Mouse (Mus musculus) heart, postnatal 14 days (tissue): ENCODE measurements around the gene RPS10-NUDT3. TPM values are rescaled to one million over a fixed set of nuclear protein-coding genes. Genes with fewer than 3 reads are reported as not detected.

ENCODE experiments used
- DNase-seq, 2 experiments: peaks; one replicate each; pipeline ENCODE4 v3.0.0; 2021 to 2022
- intact Hi-C: fragments of 180-260 bp; cut with DNase I; formaldehyde crosslinking; loops from one replicate; pipeline ENCODE4 v1.15.1; 2025
- long read RNA-seq, 2 experiments: library from polyadenylated mRNA; stranded (forward); transcript quantifications; one replicate each; pipeline ENCODE4 v2.0.0; 2021
- total RNA-seq, 2 experiments: library from RNA; stranded (reverse); gene quantifications; 2 replicates each; pipeline ENCODE4 v1.2.3; 2021

Gene RPS10-NUDT3
- total RNA-seq = not detected
- long read RNA-seq, experiment 1, partial matches to known transcripts = 3 of 3 reads
- long read RNA-seq, experiment 1, other reads (novel, unspliced or antisense) = 0 of 3 reads
- long read RNA-seq, experiment 2 = 0 reads

DNA sequence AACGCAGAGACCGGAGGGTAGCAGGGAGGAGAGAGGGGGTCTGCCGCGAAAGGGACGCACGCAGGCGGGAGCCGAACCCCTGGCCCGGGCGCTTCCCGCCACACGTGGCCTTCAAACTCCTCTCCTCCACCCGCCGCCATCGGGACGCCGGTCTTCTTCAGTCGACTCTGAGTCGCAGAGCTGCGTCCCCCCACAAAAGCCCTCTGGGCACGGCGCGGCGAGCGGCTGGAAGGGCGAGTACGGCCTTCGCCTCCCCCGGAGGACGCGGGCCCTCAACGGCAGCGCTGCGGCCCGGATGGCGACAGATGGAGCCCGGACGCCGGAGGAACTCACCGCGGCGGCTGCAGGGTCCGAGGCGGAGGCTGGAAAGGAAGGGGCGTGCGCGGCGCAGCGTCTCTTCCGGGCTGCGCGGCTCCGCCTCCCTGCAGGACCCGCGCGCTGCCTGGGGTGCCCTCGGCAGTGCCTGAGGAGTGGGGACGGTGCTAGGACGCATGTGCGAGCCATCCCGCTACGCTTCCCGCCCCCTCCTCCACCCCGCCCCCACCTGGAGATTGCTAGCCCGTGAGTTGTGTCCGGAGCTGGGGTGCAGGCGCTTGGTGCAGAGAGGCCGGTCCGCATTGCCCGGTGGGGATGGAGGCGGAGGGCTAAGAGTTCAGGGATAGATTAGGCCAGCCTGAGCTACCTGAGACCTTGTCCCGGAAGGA, at the start of gene RPS10-NUDT3:
Gene RPS10-NUDT3, minus strand, starts transcription at position 352 of the 704 bp plus-strand sequence.
- peak; percentile 91 to 92 for DNase-seq
- intact Hi-C loops = loop anchor here (10.0 kb wide), 1 partner anchor 430 kb away; the partner anchor contains the start of gene Lemd2

DNA sequence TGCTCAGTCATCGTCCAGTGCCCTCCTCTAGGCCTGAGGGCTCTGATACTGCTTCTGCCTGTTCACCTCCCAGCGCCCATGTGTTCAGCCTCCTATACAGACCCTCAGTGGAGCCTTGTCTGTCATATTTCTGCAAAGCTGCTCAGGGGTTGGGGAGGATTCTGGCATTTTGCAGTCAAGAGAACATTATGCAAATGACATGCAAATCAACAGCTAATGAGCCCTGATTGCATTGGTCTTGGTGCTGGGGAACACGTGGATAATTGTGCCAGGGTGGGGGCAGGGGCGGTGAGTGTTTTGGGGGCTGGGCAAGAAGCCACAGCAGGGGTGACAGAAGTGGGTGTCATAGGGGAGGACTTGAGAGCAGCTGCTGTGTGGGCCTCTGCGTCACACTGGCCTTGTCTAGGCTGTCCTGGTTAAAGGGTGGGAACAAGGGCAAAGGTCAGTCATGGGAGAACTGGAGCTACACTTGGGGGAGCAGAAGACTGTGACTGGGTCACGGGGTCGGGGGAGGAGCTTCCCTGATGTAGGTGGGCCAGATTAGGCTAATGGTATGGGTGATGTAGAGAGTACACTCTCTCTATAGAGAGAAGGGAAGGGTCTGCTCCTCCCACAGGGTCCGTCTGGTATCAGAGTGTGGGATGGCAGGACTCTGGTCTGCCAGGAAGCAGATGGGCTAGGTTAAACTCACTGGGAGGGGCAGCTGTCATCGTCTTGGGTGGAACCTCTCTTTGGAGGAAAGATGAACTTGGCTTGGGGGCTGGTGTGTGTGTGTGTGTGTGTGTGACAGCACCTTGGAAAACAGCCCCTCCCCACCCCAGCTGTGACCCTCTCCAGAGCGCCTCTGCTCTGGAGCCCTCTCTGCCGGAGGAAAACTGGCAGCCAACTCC, 44.1 kb upstream of the RPS10-NUDT3 start:
- DNase-seq = no peak
- intact Hi-C loops = no loop called here

DNA sequence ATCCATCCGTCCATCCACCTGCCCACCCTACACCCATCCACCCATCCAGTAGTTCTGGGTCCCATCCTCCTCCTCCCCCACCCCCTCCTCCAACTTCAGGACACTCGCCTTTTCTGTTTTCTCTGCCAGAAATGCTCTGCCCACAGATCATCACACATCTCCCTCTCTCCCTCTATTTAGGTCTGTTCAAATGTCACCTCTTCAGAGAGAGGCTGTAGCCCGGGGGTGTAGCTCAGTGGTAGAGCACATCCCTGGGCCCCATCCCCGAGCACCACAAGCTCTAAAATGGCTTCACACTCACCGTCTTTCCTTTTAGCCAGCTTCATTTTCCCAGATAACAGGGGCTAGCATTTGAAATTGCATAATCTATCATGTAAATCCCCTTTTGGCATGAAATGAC, 42.7 kb upstream of the RPS10-NUDT3 start:
- intact Hi-C loops = no loop called here
- no peak for DNase-seq

DNA sequence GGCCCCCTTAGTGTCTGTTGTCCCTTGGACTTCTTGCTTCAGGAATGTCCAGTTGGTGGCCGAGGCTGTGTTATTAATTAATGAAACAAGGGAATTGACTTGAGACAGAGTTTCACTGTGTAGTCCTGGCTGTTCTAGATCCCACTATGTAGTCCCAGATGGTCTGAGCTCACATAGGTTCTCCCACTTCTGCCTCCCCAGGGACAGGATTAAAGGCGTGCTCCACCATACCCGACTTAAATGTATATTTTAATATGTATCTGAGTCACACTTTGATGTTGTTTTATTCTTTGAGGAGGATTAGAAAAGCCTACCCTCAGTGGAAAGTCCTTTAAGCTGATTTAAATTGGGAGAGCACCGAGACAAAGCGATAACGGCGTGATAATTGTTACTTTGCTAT, 41.2 kb upstream of the RPS10-NUDT3 start:
- DNase-seq = no peak
- intact Hi-C loops = no loop called here

DNA sequence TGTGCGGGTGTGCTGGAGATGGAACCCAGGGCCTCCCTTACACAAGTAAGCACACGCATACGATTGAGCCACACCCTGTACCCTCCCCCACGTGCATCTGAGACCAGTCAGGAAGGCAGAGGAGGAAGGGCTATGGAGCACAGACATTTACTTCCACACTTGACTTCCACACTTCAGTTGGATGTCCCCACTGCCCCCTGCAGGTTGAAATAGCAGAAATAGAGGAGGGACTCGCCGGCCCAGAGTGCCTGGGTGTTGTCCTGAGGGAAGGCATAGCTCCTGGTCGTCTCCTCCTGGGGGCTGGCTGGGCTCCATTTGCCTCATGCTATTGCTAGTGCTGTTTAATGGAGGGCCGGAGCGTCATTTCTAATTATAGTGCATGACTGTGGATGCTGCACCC, 40.4 kb upstream of the RPS10-NUDT3 start:
- intact Hi-C loops = no loop called here
- DNase-seq = no peak

DNA sequence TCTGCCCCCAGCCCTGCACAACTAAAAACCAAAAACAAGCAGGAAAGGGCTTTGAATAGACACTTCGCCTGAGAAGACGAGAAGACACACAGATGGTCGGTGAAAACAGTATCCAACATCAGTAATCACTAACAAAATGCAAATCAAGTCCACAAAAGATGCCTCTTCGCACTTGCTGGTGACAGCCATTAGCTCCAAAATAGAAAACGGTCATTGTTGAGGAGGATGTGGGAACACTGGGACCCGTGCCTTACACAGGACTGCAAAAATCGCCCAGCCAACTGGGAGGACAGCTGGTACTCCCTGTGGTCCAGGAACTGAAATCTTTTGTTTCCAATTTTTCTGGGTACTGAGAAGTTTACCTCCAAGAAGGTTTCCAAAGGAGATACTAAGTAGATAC, 38.9 kb upstream of the RPS10-NUDT3 start:
- no peak for DNase-seq
- intact Hi-C loops = no loop called here

DNA sequence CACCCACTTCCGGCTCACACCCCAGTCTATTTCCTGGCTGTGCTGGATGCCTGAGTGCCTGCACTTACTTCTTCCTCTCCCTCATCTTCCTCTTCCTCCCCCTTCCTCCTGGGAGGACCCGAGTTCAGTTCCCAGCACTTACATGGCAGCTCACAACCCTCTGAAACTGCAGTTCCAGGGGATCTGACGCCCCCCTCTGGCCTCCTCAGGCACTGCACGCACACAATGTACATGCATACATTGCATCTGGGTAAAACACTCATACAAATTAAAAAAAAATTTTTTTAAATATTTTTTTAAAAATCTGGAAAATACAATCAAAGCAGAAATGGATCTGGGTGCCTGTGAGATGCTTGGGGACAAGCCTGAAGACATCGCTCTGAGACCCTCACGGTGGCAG, 36.7 kb upstream of the RPS10-NUDT3 start:
- intact Hi-C loops = no loop called here
- DNase-seq = no peak

DNA sequence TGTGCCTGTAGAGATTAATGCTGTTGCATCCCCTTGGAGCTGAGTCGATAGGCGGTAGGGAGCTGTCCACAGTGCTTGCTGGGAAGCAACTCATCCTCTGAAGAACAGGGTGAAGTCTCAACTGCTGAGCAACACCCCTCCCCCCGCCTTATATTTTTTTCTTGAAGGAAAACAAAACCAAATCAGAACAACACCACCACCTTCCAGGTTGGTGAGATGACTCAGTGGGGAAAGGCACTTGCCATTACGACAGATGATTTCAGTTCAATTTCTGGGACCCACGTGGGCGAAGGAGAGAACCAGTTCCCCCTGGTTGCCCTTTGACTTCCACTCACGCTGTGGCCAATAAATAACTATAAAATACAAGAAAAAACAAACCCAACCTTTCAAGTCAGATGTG, 23.7 kb upstream of the RPS10-NUDT3 start:
- intact Hi-C loops = no loop called here
- DNase-seq = no peak

DNA sequence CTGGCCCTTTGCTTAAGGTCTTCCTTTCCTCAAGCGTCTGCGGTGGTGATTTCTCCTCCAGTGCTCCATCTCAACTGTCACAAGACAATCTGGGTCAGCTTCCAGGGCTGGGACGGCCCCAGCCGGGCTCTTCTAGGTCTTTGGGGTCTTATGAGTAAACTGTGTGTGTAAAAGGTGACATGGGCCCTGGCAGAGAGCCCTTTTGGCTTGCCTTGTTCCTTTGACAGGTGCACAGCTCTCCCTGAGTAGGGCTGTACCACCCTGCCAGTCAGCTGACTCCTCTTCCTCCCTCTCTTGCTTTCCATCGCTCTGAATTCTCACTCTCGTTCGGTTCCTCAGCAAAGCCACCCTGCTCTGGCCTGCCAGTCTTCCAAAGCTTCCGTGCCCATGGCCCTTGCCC, 22.1 kb upstream of the RPS10-NUDT3 start:
- no peak for DNase-seq
- intact Hi-C loops = no loop called here

DNA sequence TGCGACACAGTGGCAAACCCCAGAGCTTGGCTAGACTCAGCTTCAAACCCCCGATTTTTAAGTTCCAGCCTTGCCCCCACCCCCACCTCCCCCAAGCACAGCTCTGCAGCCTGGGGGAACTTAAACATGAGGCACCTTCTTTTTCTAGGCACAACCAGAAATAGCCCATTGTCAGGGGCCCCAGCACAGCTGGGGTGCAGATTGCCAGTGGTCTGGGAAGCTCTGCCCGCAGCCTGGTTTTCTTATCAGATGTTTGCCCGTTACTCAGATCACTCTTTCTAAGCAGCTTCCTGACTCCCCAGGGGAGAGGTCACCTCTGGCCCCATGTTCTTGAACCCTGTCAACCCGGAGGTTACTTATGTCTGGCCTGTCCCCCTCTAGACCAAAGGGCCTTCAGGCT, 21.4 kb upstream of the RPS10-NUDT3 start:
- intact Hi-C loops = no loop called here
- no peak for DNase-seq

DNA sequence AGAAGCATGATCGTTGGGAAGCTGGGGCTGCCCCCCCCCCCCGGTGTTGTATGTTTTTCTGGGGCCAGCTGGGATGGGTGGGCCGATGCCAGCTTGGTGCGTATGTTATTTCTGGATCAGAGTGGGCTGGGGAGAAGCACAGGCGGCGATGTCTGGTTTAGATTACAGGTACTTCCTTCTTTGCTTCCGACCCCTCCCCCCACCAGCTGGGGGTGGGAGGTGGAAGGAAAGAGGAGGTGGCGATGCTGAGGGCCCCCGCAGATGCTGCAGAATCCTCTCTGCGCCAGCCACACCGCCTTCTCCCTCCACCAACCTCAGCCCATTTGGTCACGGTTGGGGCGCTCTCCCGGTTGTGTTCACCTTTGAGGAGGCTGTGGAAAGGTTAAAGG, 21.0 kb upstream of the RPS10-NUDT3 start:
- intact Hi-C loops = no loop called here
- no peak for DNase-seq

DNA sequence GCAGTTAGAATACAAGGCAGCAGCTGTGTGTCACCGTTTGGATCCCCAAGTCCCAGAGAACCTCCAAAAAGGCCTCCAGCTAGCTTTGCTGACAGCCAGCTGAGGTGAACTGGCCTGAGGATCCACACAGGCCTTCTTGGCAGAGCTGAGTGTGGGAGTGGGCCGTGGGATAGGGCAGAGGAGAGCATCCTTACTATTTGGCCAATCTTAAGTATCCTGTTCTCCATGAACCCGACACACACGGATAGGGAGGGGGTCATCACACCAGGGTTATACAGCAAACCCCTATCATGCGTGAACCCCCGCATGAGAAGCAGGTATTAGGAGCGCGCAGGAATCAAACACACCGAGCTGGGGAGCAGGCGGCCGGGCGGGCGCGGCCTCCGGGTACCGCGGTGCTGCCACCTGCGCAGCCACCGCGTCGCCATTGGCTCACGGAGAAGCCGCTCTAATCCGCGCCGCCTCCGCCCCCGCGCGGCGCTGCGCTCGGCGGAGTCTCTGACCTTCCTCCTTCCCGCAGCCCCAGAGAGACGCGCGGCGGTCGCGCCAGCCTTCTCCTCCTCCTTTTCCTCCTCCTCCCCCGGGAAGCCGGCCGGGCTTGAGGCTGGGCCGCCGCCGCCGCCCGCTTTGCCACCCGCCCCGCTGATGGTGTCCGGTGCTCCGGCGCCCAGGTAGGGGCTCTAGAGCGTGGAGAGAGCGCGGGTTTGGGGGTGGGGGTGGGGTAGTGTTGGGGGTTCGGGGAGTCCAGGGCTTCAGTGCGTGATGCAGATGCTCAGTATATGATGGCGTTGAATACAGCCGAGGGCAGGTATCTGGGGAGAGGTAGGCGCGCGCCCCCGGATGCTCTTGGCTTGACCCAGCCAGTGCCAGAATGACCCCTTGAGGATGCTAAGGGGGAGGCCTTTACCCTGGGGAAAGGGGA, 20.3 kb upstream of the RPS10-NUDT3 start, which contains the start of gene Pacsin1:
Gene Pacsin1, plus strand, starts transcription at position 421 of the 922 bp plus-strand sequence.
- peak; percentile 25 to 33 for DNase-seq
- intact Hi-C loops = no loop called here

DNA sequence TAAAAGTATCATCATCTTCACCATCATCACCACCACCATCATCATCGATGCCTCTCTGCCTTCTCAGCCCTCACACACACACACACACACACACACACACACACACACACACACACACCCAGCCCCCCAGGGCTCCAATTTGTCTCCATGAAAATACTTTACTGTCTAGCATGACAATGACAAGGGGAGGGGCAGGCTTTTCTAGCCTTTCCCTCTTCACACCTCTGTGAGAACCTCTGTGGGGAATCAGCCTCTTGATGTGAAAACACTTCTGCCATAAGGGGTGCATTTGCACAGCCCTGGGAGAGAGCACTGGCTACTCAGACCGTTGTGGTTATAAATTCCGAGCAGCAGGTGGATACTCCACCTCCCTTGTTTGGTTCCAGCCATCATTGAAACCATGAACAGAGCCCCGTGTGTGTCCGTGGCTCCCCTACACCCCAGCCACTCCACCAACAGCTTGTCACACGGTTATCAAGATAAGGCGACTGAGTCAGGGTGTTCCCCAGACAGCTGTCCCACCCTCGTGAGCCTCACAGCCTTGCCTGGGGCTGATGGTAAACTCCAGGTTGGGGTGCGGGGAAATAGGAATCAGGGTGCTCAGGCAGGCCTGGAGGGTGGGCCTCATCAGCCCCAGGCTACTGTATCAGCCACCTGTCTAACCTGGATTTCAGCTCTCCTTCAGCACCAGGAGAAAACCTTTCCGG, 18.4 kb upstream of the RPS10-NUDT3 start:
- no peak for DNase-seq
- intact Hi-C loops = loop anchor here (5.0 kb wide), 2 partner anchors 109 to 419 kb away; no protein-coding TSS in a partner anchor

DNA sequence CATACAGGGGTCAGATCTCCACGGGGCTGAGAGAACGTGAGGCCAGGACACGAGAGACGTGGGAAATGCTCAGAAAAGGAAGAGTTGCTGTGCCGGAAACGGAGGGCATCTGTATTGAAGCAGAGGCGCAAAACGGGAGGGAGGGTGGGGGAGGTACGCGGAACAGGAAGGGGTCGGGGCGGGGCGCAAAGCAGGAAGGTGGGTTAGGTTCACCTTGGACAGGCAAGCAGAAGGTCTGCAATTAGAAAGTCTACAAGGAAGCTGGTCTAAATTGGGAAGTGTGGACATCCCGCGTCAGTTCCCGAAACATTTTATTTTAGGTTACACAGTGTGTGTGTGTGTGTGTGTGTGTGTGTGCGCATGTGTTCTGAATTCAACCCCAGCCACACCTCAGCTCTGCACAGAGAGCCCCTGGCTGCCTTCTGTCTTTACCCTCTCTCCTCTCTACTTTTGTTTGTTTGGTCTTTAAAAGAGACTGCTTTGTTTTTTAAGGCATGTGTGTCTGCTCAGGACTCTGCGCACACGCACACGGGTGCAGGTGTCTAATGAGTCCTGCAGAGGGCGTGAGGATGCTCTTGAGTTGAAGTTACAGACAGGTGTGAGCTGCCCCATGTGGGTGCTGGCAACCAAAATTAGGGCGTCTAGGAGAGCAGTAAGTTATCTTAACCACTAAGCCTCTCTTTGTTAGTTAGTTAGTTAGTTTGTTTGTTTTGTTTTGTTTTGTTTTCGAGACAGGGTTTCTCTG, 17.2 kb upstream of the RPS10-NUDT3 start:
- intact Hi-C loops = loop anchor here (5.0 kb wide), 2 partner anchors 110 to 420 kb away; no protein-coding TSS in a partner anchor
- DNase-seq = no peak

DNA sequence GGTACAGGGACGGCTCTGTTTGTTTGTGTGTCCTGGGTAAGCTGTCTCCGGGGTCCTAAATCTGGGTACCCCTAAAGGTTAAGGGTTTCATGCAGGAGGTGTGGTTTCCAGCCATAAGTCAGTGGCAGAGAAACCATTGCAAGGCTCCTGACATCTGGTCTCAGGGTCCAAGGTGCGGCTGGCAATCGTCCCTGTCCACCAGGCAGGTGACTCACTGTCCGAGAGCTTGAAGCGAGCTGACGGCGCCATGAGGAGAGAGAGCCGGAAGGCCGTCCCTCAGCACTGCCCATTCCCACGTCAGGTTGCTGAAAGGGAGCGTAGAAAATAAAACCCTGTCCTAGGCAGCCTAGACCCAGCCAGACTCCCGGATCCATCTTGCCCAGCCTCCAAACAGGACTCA, 15.6 kb upstream of the RPS10-NUDT3 start:
- intact Hi-C loops = loop anchor here (5.0 kb wide), 2 partner anchors 112 to 422 kb away; no protein-coding TSS in a partner anchor
- DNase-seq = no peak

DNA sequence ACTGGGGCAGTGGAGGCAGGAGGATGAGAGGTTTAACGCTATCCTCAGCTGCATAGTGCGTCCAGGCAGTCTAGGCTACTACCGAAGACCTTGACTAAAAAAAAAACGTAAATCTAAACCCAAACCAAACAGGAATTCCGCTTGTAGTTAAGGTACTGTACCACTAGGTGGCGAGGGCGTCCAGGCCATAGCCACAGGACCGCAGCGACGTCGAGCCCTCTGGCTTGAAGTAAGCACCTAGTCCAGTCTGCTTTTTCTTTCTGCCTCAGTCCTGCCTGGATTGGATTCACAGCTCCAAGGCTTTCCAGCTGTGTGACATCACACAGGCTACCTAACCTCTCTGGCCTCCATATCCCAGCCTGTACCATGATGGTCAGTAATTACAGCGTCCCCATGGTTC, 15.1 kb upstream of the RPS10-NUDT3 start:
- intact Hi-C loops = loop anchor here (5.0 kb wide), 2 partner anchors 112 to 422 kb away; no protein-coding TSS in a partner anchor
- DNase-seq = peak; percentile 47 to 65

DNA sequence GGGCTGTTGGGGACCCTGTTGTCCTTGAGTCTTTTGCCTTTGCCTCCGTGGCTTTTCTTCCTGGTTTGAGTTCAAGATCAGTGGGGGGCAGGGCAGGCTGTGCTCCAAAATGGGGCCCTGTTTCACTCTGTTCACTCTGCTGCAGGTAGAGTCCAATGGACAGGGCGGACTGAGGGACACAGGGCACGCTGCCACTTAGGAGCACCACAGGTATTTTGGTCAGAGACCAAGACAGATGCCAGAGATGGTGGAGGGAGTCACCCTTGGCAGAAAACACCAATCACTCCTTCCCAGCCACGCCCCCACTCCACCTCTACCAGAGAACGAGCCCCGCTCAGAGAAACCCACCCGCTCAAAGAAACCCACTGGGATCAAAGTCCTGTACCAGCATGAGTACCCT, 10.8 kb upstream of the RPS10-NUDT3 start:
- no peak for DNase-seq
- intact Hi-C loops = no loop called here

DNA sequence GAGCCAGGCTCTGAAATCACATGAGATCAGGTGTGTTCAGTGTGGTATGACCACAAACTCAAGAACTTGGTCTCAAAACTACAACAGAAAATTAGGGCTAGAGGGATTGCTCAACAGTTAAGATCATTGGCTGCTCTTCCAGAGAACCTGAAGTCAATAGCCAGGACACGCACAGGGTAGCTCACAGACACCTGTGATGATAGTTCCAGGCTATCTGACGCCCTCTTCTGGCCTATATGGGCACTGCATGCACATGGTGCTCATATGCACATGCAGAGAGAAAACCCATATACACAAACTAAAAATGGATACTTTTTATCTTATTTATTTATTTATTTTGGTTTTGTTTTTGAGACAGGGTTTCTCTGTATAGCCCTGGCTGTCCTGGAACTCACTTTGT, 9.6 kb upstream of the RPS10-NUDT3 start:
- no peak for DNase-seq
- intact Hi-C loops = no loop called here

DNA sequence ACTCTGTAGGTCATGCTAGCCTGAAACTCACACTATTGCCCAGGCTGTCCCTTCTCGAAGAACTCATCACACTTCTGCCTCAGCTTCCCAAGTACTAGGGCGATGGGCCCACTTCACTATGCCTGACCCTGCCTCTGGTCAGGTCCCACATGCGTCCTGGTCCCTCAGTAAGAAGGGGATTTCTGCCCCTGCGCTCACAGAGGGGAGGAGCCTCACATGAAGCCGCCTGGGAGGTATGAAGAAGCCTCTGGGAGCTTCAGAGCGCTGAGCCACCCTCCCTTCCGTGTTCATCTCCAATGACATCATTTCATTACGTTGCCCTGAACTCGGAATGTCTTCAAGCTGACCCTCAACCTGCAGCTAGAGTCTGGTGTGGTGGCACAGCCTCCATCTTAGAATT, 8.7 kb upstream of the RPS10-NUDT3 start:
- DNase-seq = no peak
- intact Hi-C loops = no loop called here
